Mouse (Mus musculus): ENCODE data around the gene Fbxw4. TPM values are rescaled to one million over a fixed set of nuclear protein-coding genes. Genes with fewer than 3 reads are reported as not detected.

The Fbxw4 gene
- polyA plus RNA-seq, 1 experiment from 2014 or later, result 2.2 TPM

DNA sequence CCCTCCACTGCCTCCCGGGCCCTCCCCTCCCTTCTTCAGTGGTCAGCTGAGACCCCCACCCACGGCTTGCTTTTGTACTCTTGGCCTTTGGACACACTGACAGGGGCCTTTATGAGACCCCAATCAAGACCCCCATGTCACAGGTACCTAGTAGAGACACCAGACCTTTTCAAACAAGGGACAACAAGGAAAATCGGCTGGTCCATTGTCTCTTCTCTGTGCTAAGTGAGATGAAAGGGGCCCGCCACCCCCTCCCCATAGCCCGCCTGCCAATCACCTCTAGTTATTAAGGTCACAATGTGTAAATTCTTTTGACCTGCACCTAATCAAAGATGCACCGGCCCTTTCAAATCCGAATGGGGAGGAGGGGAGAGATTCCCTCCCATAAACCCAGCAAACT lies 43.4 kb downstream of the Fbxw4 start:
- Histone ChIP-seq H3K27ac (replicated peaks) (no peak overlapping the region), H3K4me3 (ENCODE audit: low read depth, low read length) (no peak overlapping the region), H3K9ac (ENCODE audit: low read length) (no peak overlapping the region), H3K36me3 (ENCODE audit: control insufficient read depth, insufficient read depth, low read length) (no peaks in the 10 kb centered on the region), H3K4me1 (replicated peaks; ENCODE audit: control insufficient read depth, insufficient read depth) (peaks cover 7% of the 10 kb centered on the region; the same call in 1 of the 2 replicates), H3K4me2 (replicated peaks; ENCODE audit: low read depth) (no peak overlapping the region), H3K9me3 (ENCODE audit: control insufficient read depth, low read length) (no peaks in the 10 kb centered on the region), H3K27me3 (ENCODE audit: control insufficient read depth, insufficient read depth, low read length) (no peaks in the 10 kb centered on the region)
- DNase-seq (ENCODE audit: low spot score), result no peak
- TF ChIP-seq CTCF (IDR thresholded peaks at IDR 0.05; ENCODE audit: low read depth), result no peak
- no peak for TF ChIP-seq EP300 (optimal IDR thresholded peaks at IDR 0.05)
- no peak for ATAC-seq (ENCODE audit: low FRiP score, low TSS enrichment)
- WGBS, result 54% methylated on average over 7 of the region's 7 CpGs

- no peak for ATAC-seq (ENCODE audit: low FRiP score, low TSS enrichment)
Observed at GRCm38 (mm10) chr19:45616214-45616518, 43.9 kb downstream of the Fbxw4 start.

DNA sequence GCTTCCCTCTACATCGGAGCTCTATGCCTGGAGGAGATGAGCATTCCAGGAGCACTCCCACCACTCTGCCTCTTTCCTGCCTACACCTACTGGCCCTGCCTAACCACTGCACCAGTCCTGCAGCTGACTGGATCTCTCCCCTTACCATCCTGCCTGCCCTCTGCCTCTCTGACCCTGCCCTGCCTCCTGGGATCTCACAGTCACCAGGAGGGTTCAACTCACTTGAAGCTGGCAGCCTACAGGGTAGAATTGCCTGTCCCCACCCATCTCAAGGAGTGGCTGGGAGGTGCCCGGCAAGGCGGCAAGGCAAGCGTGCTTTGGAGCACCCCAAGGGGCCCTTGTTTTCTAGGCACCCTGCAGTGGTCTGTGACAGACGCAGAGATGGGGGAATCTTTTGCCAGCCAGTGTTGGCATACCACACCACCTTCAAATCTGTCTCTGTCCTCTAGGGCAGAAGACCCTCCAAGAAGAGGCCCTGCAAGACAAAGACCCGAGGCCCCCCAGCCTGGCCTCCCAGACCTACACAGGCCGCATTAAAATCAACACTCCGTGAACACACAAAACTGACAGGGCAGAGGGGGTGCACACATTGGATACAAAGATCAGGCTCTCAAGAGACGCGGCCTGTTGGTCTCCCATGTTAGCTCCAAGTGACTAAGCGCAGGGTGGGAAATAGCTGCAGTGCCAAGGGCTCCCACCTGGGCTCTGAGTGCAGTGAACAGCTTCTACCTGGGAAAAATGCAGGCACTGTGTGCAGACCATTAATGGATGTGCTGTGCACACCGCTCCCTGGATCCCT lies 44.5 kb downstream of the Fbxw4 start:
- no peak overlapping the region for H3K27ac ChIP-seq (replicated peaks)
- TF ChIP-seq EP300 (optimal IDR thresholded peaks at IDR 0.05) (no peak), CTCF (IDR thresholded peaks at IDR 0.05; ENCODE audit: low read depth) (no peak)
- ATAC-seq (ENCODE audit: low FRiP score, low TSS enrichment) (peak; percentile 27), DNase-seq (ENCODE audit: low spot score) (peak; percentile 56)
- no peak overlapping the region for H3K4me3 ChIP-seq (ENCODE audit: low read depth, low read length)
- no peaks in the 10 kb centered on the region for H3K36me3 ChIP-seq (ENCODE audit: control insufficient read depth, insufficient read depth, low read length)
- H3K9me3 ChIP-seq (ENCODE audit: control insufficient read depth, low read length), result no peaks in the 10 kb centered on the region
- WGBS, result 62% methylated on average over 12 of the region's 12 CpGs
- no peak overlapping the region for H3K4me2 ChIP-seq (replicated peaks; ENCODE audit: low read depth)
- H3K27me3 ChIP-seq (ENCODE audit: control insufficient read depth, insufficient read depth, low read length), result no peaks in the 10 kb centered on the region
- peaks cover 7% of the 10 kb centered on the region; the same call in 1 of the 2 replicates for H3K4me1 ChIP-seq (replicated peaks; ENCODE audit: control insufficient read depth, insufficient read depth)
- H3K9ac ChIP-seq (ENCODE audit: low read length), result peak overlapping the region; percentile 23; the same call in 1 of the 2 replicates

More at GRCm38 (mm10) chr19:45616214-45616518, 43.9 kb downstream of the Fbxw4 start:
- no peaks in the 10 kb centered on the region for H3K27me3 ChIP-seq (ENCODE audit: control insufficient read depth, insufficient read depth, low read length)
- no peak for DNase-seq (ENCODE audit: low spot score)
- no peak overlapping the region for H3K9ac ChIP-seq (ENCODE audit: low read length)
- WGBS, result 54% methylated on average over 4 of the region's 4 CpGs
- H3K4me1 ChIP-seq (replicated peaks; ENCODE audit: control insufficient read depth, insufficient read depth), result peaks cover 7% of the 10 kb centered on the region; the same call in 1 of the 2 replicates
- no peak overlapping the region for H3K4me2 ChIP-seq (replicated peaks; ENCODE audit: low read depth)
- no peaks in the 10 kb centered on the region for H3K9me3 ChIP-seq (ENCODE audit: control insufficient read depth, low read length)
- no peaks in the 10 kb centered on the region for H3K36me3 ChIP-seq (ENCODE audit: control insufficient read depth, insufficient read depth, low read length)
- TF ChIP-seq EP300 (optimal IDR thresholded peaks at IDR 0.05) (no peak), CTCF (IDR thresholded peaks at IDR 0.05; ENCODE audit: low read depth) (no peak)
- no peak overlapping the region for H3K27ac ChIP-seq (replicated peaks)
- H3K4me3 ChIP-seq (ENCODE audit: low read depth, low read length), result no peak overlapping the region

DNA sequence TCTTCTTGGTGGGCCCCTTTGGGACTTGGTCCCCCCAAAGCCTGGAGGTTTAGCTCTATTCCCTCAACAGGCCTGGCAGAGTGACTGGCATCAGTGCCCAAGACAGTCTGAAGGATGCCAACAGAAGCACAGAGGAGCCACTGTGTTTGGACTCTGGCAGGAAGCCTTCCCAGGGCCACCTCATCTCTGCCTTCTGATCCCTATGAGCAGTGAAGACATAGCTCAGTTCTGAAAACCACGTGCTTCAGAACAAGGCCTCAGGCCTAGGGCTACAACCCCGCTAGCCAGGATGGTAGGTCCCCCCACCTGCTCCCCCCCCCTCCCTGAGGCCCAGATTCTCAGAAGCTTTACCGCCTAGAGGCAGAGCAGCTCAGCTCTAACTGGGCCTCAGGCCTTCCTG lies 45.2 kb downstream of the Fbxw4 start:
- Histone ChIP-seq H3K27me3 (ENCODE audit: control insufficient read depth, insufficient read depth, low read length) (no peaks in the 10 kb centered on the region), H3K9me3 (ENCODE audit: control insufficient read depth, low read length) (no peaks in the 10 kb centered on the region), H3K9ac (ENCODE audit: low read length) (no peak overlapping the region; the same call in 1 of the 2 replicates), H3K36me3 (ENCODE audit: control insufficient read depth, insufficient read depth, low read length) (no peaks in the 10 kb centered on the region), H3K4me3 (ENCODE audit: low read depth, low read length) (no peak overlapping the region), H3K4me2 (replicated peaks; ENCODE audit: low read depth) (no peak overlapping the region), H3K4me1 (replicated peaks; ENCODE audit: control insufficient read depth, insufficient read depth) (peaks cover 7% of the 10 kb centered on the region; the same call in 1 of the 2 replicates), H3K27ac (replicated peaks) (no peak overlapping the region)
- no peak for DNase-seq (ENCODE audit: low spot score)
- 75% methylated on average over 3 of the region's 3 CpGs for WGBS
- 0 out of 2 replicates have a peak, but pooled peaks have one; percentile 7 for ATAC-seq (ENCODE audit: low FRiP score, low TSS enrichment)
- TF ChIP-seq CTCF (IDR thresholded peaks at IDR 0.05; ENCODE audit: low read depth), result no peak
- TF ChIP-seq EP300 (optimal IDR thresholded peaks at IDR 0.05), result no peak

DNA sequence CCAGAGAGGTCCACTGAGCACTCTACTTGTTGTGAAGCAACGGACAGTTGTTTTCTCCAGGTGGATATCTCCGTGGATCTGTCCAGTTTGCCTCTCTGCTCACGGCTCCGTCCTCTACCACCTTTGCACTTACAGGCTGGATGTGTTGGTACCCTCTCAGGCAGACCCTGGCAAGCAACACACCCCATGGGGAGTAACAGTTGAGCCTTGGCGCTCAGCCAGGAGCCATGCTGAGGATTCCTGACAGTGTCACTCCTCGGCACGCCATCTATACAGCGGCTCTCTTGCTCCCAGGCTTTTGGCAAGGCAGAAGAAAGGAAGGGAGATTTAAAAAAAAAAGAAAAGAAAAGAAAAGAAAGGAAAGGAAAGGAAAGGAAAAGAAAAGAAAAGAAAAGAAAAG lies 45.7 kb downstream of the Fbxw4 start:
- Histone ChIP-seq H3K9ac (ENCODE audit: low read length) (no peak overlapping the region), H3K9me3 (ENCODE audit: control insufficient read depth, low read length) (no peaks in the 10 kb centered on the region), H3K4me1 (replicated peaks; ENCODE audit: control insufficient read depth, insufficient read depth) (peaks cover 7% of the 10 kb centered on the region; the same call in 1 of the 2 replicates), H3K27me3 (ENCODE audit: control insufficient read depth, insufficient read depth, low read length) (no peaks in the 10 kb centered on the region), H3K4me3 (ENCODE audit: low read depth, low read length) (no peak overlapping the region), H3K4me2 (replicated peaks; ENCODE audit: low read depth) (no peak overlapping the region), H3K36me3 (ENCODE audit: control insufficient read depth, insufficient read depth, low read length) (no peaks in the 10 kb centered on the region), H3K27ac (replicated peaks) (no peak overlapping the region)
- WGBS, result 79% methylated on average over 8 of the region's 8 CpGs
- DNase-seq (ENCODE audit: low spot score), result no peak
- no peak for TF ChIP-seq CTCF (IDR thresholded peaks at IDR 0.05; ENCODE audit: low read depth)
- no peak for TF ChIP-seq EP300 (optimal IDR thresholded peaks at IDR 0.05)
- ATAC-seq (ENCODE audit: low FRiP score, low TSS enrichment), result no peak

GRCm38 (mm10) chr19:45610823-45611222 lies 49.3 kb downstream of the Fbxw4 start:
- H3K4me3 ChIP-seq (ENCODE audit: low read depth, low read length), result no peak overlapping the region
- no peak overlapping the region for H3K9ac ChIP-seq (ENCODE audit: low read length)
- H3K36me3 ChIP-seq (ENCODE audit: control insufficient read depth, insufficient read depth, low read length), result no peaks in the 10 kb centered on the region
- H3K4me2 ChIP-seq (replicated peaks; ENCODE audit: low read depth), result no peak overlapping the region
- 69% methylated on average over 5 of the region's 5 CpGs for WGBS
- peaks cover 7% of the 10 kb centered on the region; the same call in 1 of the 2 replicates for H3K4me1 ChIP-seq (replicated peaks; ENCODE audit: control insufficient read depth, insufficient read depth)
- TF ChIP-seq EP300 (optimal IDR thresholded peaks at IDR 0.05) (no peak), CTCF (IDR thresholded peaks at IDR 0.05; ENCODE audit: low read depth) (no peak)
- H3K27ac ChIP-seq (replicated peaks), result no peak overlapping the region
- no peak for DNase-seq (ENCODE audit: low spot score)
- H3K9me3 ChIP-seq (ENCODE audit: control insufficient read depth, low read length), result no peaks in the 10 kb centered on the region
- ATAC-seq (ENCODE audit: low FRiP score, low TSS enrichment), result no peak
- no peaks in the 10 kb centered on the region for H3K27me3 ChIP-seq (ENCODE audit: control insufficient read depth, insufficient read depth, low read length)

Measured in stomach, postnatal 0 days (tissue).